Mouse (Mus musculus): ENCODE data around the gene 1300017J02Rik.

Gene 1300017J02Rik

GRCm38 (mm10) chr9:103213631-103214030 is 91.3 kb downstream of the 1300017J02Rik start:
- DNase-seq (ENCODE audit: low spot score in 2 of 2), result no peak

GRCm38 (mm10) chr9:103212654-103213420 is 92.0 kb downstream of the 1300017J02Rik start:
- no peak for DNase-seq (ENCODE audit: low spot score in 2 of 2)

- no peak for DNase-seq (ENCODE audit: low spot score in 2 of 2)
Measured at GRCm38 (mm10) chr9:103208802-103209423, 96.0 kb downstream of the 1300017J02Rik start.

DNA sequence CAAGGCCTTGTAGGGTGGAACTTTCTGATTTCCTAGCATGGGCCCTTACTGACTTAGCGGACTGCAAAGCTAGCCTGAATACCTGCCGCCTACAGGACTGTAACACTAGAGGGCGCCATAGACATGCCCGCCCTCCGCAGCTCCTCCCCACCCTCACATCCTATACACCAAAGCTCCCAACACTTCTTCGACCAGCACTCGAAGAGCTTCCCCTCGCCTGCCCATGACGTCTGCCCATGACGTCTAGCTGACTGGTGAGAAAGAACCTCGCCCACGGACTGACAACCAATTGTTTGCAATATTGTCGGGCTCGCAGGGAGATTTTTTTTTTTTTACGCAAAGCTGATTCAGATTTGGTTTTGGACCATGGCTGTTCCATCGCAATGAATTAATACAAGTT is 97.0 kb downstream of the 1300017J02Rik start:
- DNase-seq (ENCODE audit: low spot score in 2 of 2), result peak; percentile 34 to 52

- no peak for DNase-seq (ENCODE audit: low spot score in 2 of 2)
Measured at GRCm38 (mm10) chr9:103205786-103206185, 99.1 kb downstream of the 1300017J02Rik start.

GRCm38 (mm10) chr9:103201561-103202260 is 103.2 kb downstream of the 1300017J02Rik start, which contains the start of gene Srprb:
TSS of gene Srprb (minus strand) at chr9:103202137.
- peak; percentile 85 to 92 for DNase-seq (ENCODE audit: low spot score in 2 of 2)
